Mouse (Mus musculus) G1E (cell line): Measurements from ENCODE around the gene Aig1.

Source experiments
- CTCF ChIP-seq: IDR thresholded peaks from 2 replicates; pipeline ENCODE4 v1.5.1; 2012; ENCODE audit warnings: low read depth, low read length, inconsistent platforms, mixed read lengths
- GATA1 ChIP-seq: IDR thresholded peaks from 2 replicates; pipeline ENCODE4 v1.6.1; 2012; ENCODE audit warnings: borderline replicate concordance, low read length, inconsistent platforms, mixed read lengths
- TAL1 ChIP-seq: conservative IDR thresholded peaks from 2 replicates; pipeline ENCODE4 v1.6.1; 2012; ENCODE audit warnings: low read depth, low read length, inconsistent platforms, mixed read lengths

DNA sequence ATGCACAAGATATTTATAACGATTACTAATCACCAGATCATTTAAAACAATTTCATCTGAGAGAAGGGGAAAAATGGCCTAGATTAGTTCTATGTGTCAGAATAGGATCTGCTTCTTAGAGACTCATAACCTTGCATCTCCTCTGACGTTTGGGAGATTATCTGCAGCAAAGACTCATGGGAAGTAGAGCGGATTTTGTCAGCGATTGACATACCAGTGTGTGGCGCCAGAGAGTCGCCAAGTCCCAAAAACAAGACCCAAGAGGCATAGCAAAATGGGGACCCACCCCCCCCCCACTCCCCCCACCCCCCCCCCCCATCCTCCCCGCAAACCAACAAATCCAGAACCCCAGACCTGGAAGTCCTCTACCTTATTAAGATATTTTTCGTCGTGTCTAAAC is 13.7 kb upstream of the Aig1 start:
- TF ChIP-seq CTCF (no peak), GATA1 (no peak), TAL1 (no peak)
